In the genomic region with DNA sequence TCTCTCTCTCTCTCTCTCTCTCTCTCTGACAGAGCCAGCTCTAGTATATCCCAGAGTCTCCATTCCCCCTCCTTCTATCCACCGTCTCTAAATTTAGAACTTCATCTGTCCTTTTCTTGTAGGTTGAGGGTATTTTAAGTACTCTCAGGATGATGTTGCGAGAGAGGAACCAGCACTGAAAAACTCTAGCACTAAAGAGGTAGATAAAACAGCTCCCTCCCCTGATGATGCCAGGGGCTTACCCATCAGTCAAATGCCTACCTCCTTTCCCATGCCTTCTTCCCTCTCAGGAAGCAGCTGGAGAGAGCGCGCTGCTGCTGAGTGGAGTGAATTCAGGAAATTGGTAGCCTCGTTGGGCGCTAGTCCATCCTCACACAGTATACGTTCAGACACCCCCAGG, we compare ENCODE assay signal across 25 mouse cellular contexts. TPM values are rescaled to one million over a fixed set of nuclear protein-coding genes. Genes with fewer than 3 reads are reported as not detected.
A peak's percentile ranks its signal among the peaks of the same experiment; 100 is the strongest.
DNase-seq lines count a peak whose midpoint lies in the region; ATAC-seq lines count a peak whose summit lies in the region.
"Had no signal": no experiment of that assay in that cellular context is flagged by ENCODE, and none has a peak within 500 bp of the region (broad histone marks: within the 10 kb centered on the region; RNA-seq: fewer than 3 reads in every experiment).

No protein-coding gene starts in this region.

- H3K9me3 ChIP-seq in heart, embryonic 13.5 days = no peaks in the 10 kb centered on the region
- H3K9me3 ChIP-seq: embryonic facial prominence, embryonic 13.5 days; forebrain, embryonic 12.5 days; heart, embryonic 10.5 days; liver, embryonic 13.5 days; neural tube, embryonic 15.5 days; stomach, embryonic 15.5 days had no signal

- WGBS in heart, embryonic 13.5 days = 56% methylated on average over 7 of the region's 7 CpGs

- H3K36me3 ChIP-seq in heart, embryonic 13.5 days = no peaks in the 10 kb centered on the region
- H3K36me3 ChIP-seq: embryonic facial prominence, embryonic 13.5 days; forebrain, embryonic 12.5 days; heart, embryonic 10.5 days; liver, embryonic 13.5 days; stomach, embryonic 15.5 days had no signal

- ATAC-seq in heart, embryonic 13.5 days (ENCODE audit: extremely low read depth, insufficient number of reproducible peaks, low FRiP score, low TSS enrichment) = no peak
- ATAC-seq: activated CD4-positive, CD25-positive, alpha-beta regulatory T cell, adult 4 months; intestine, embryonic 16.5 days had no signal

- H3K4me1 ChIP-seq in heart, embryonic 13.5 days = peaks cover 39% of the 10 kb centered on the region
- H3K4me1 ChIP-seq: stomach, embryonic 15.5 days had no signal

- H3K4me2 ChIP-seq in heart, embryonic 13.5 days = peak overlapping the region; percentile 20; the same call in 1 of the 2 replicates
- H3K4me2 ChIP-seq: embryonic facial prominence, embryonic 13.5 days; forebrain, embryonic 12.5 days; liver, embryonic 13.5 days; midbrain, embryonic 11.5 days; neural tube, embryonic 15.5 days; stomach, embryonic 15.5 days had no signal

- no peak overlapping the region for H3K4me3 ChIP-seq in heart, embryonic 13.5 days
- H3K4me3 ChIP-seq: embryonic facial prominence, embryonic 13.5 days; erythroblast, embryonic 14.5 days; forebrain, embryonic 12.5 days; liver, embryonic 13.5 days; neural tube, embryonic 15.5 days; stomach, embryonic 15.5 days had no signal

- H3K27me3 ChIP-seq in heart, embryonic 13.5 days (replicated peaks) = peaks cover 61% of the 10 kb centered on the region
- H3K27me3 ChIP-seq: embryonic facial prominence, embryonic 13.5 days; forebrain, embryonic 12.5 days; liver, embryonic 13.5 days; neural tube, embryonic 15.5 days; stomach, embryonic 15.5 days had no signal

- DNase-seq in adrenal gland, postnatal 14 days = peak; percentile 3
- no peak for DNase-seq in adrenal gland, postnatal 10 days
- no peak for DNase-seq in heart, adult 11 months
- DNase-seq in right cerebral cortex, adult 18-20 months = peak; percentile 51
- DNase-seq in right cerebral cortex, postnatal 25 days = no peak
- no peak for DNase-seq in cerebellum, adult 11-12 months
- DNase-seq: adrenal gland, adult 8-10 months; cerebellum, adult 9-11 months; heart, postnatal 10 days; kidney, postnatal 25 days; liver, embryonic 13.5 days; lung, adult 2 months; lung, postnatal 14 days; thymus, adult 18-20 months; thymus, postnatal 36 days had no signal

- no peak overlapping the region for H3K9ac ChIP-seq in heart, embryonic 13.5 days
- H3K9ac ChIP-seq: embryonic facial prominence, embryonic 13.5 days; forebrain, embryonic 12.5 days; liver, embryonic 13.5 days; neural tube, embryonic 15.5 days; stomach, embryonic 15.5 days had no signal

- H3K27ac ChIP-seq in heart, embryonic 13.5 days (replicated peaks) = no peak overlapping the region
- H3K27ac ChIP-seq: embryonic facial prominence, embryonic 13.5 days; forebrain, embryonic 12.5 days; heart, embryonic 10.5 days; liver, embryonic 13.5 days; neural tube, embryonic 15.5 days; stomach, embryonic 15.5 days had no signal

RNA-seq across cellular contexts. Expression of gene Pex5, which starts 12.4 kb away (rescaled TPM):
- 99.4 and 106 TPM in 2 replicates for total RNA-seq in adrenal gland, postnatal 14 days (2021)
- 100 to 1,000 TPM in 1 of 2 experiments, 10 to 100 TPM in 1; 93.1 to 104 TPM for total RNA-seq in adrenal gland, postnatal 10 days (2021)
- polyA plus RNA-seq in heart, embryonic 13.5 days (2015; fragmentation: Nextera tagmentation; extraction: Ambion mirVana) = 23.2 and 23.7 TPM in 2 replicates

RNA-seq across cellular contexts. Expression of gene Clstn3, which starts 37.3 kb away (rescaled TPM):
- 87.3 and 118 TPM in 2 replicates for total RNA-seq in adrenal gland, postnatal 14 days (2021)
- total RNA-seq in adrenal gland, postnatal 10 days (2021) = 10 to 100 TPM; 78.7 to 79.4 TPM
- 1.1 and 1.9 TPM in 2 replicates for polyA plus RNA-seq in heart, embryonic 13.5 days (2015; fragmentation: Nextera tagmentation; extraction: Ambion mirVana)
- polyA plus RNA-seq: activated CD4-positive, CD25-positive, alpha-beta regulatory T cell, adult 4 months had no signal

Comparison
In these comparisons a context has a peak if more than half of its experiments do, and no peak if none do; other contexts are left out.
1. DNase-seq: peak in adrenal gland, postnatal 14 days (single experiment) and right cerebral cortex, adult 18-20 months (single experiment); none in adrenal gland, postnatal 10 days (single experiment), heart, adult 11 months (single experiment), right cerebral cortex, postnatal 25 days (single experiment) and cerebellum, adult 11-12 months (single experiment).